Mouse (Mus musculus): Measurements from ENCODE around the gene Dlg5. TPM values are rescaled to one million over a fixed set of nuclear protein-coding genes. Genes with fewer than 3 reads are reported as not detected.

The Dlg5 gene
- 30.2 and 31.5 TPM in 2 replicates for polyA plus RNA-seq (2015; fragmentation: Nextera tagmentation; extraction: Ambion mirVana)

DNA sequence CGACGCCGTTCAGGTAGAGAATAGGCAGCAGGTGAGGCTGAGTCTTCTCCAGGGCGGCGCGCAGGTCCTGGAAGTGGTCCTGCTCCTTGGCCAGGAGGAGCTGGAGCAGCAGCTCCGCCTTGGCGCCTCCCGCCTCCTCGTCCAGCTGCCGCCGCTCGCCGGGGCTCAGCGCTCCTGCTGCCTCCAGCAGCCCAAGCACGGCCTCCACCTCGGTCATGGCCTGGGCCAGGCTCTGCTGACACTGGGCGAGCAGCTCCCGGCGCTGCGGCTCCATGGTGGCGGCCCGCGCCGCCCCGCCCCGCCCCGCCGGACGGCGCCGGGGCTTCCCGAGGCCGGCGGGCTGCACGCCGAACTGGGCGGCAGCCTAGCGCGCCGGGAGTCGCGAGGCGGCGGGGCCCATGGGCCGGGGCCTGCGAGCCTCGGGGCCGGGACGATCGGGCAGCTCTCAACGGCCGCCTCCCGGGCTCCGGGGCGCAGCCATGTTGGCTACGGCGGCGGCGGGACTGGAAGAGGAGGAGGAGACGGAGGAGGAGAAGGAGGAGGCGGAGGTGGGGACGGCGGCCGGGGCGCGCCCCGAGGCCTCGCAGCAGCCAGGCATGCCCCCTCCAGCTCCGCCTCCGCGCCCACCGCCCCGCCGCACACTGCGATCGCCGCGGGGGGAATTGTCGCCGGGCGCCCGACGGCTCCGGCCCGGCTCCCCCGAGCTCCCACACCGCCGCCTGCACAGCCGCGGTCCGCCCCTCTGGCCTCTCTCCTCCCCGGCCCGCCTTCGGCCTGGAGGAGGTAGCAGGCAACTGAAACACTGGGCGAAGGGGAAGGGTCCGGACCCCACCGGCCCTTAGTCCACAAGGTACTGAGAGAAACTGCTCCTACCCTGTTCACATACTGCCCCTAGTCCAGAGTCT is at the start of gene Dlg5:
Gene Dlg5 (minus strand): TSS at position 744 of the 905 bp plus-strand sequence.
- H3K27me3 ChIP-seq, result no peaks in the 10 kb centered on the region

DNA sequence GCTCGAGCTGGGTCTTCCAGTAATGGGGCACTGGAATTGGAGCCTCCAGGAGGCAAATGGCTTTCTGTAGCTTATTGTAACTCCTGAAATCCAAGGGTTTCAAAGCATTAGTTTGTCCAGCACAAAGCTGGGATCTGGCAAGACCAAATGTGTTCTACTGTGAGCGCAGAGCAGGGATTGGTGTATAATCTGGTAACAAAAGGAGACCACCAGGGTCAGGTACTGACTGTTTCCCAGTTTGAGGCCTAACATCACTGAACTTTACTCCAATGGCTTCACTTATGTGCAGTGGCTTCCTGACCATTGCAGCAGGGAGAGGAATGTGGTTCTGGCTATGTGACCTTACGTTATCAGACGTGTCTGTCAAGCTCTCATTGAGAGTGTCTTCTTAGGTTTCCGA is 47.9 kb upstream of the Dlg5 start:
- ATAC-seq (ENCODE audit: low FRiP score, low read depth), result no peak
- no peaks in the 10 kb centered on the region for H3K9me3 ChIP-seq
- H3K36me3 ChIP-seq, result no peaks in the 10 kb centered on the region
- H3K27me3 ChIP-seq, result no peaks in the 10 kb centered on the region
- no peak overlapping the region for H3K27ac ChIP-seq
- H3K4me2 ChIP-seq (replicated peaks), result no peak overlapping the region
- no peak overlapping the region for H3K9ac ChIP-seq
- WGBS, result 88% methylated on average over 5 of the region's 5 CpGs
- no peak overlapping the region for H3K4me3 ChIP-seq
- no peaks in the 10 kb centered on the region for H3K4me1 ChIP-seq

More for the DNA sequence above, at the start of gene Dlg5:
- peak within 1 kb of the TSS; percentile 94 for H3K4me2 ChIP-seq (replicated peaks)
- peak within 1 kb of the TSS; percentile 98 for H3K27ac ChIP-seq
- peaks cover 66% of the 10 kb centered on the region for H3K4me1 ChIP-seq
- peak within 1 kb of the TSS; percentile 95 for H3K9ac ChIP-seq
- under 1% methylated on average over 78 of the region's 98 CpGs for WGBS
- H3K9me3 ChIP-seq, result no peaks in the 10 kb centered on the region
- peak within 1 kb of the TSS; percentile 92 for H3K4me3 ChIP-seq
- peaks cover 17% of the 10 kb centered on the region for H3K36me3 ChIP-seq
- peak; percentile 74 for ATAC-seq (ENCODE audit: low FRiP score, low read depth)

DNA sequence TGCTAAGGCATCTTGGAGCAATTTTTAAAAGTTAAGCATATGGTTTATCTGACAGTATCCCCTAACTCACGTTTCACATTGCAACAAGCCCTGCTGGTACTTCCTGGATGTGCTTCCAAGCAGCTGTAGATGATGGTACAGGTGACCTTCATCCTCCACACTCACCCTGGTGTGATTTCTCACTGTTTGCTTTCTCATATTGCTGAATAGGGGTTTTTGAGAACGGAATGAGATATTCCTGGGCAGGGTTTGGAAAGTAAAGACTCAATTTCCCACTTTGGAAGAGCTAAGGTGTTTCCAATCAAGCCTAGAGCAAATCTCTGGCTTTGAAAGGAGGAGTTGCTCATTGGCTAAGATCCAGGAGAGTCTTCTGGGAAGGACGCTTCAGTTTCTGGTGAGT is 47.2 kb upstream of the Dlg5 start, which contains the start of gene E330034G19Rik:
Gene E330034G19Rik (plus strand): TSS at position 301 of the 400 bp plus-strand sequence.
- no peaks in the 10 kb centered on the region for H3K4me1 ChIP-seq
- H3K27me3 ChIP-seq, result no peaks in the 10 kb centered on the region
- H3K27ac ChIP-seq, result no peak within 1 kb of the TSS
- no peaks in the 10 kb centered on the region for H3K9me3 ChIP-seq
- 55% methylated on average over 3 of the region's 3 CpGs for WGBS
- no peak within 1 kb of the TSS for H3K9ac ChIP-seq
- no peaks in the 10 kb centered on the region for H3K36me3 ChIP-seq
- ATAC-seq (ENCODE audit: low FRiP score, low read depth), result no peak
- H3K4me2 ChIP-seq (replicated peaks), result no peak within 1 kb of the TSS
- H3K4me3 ChIP-seq, result no peak within 1 kb of the TSS

DNA sequence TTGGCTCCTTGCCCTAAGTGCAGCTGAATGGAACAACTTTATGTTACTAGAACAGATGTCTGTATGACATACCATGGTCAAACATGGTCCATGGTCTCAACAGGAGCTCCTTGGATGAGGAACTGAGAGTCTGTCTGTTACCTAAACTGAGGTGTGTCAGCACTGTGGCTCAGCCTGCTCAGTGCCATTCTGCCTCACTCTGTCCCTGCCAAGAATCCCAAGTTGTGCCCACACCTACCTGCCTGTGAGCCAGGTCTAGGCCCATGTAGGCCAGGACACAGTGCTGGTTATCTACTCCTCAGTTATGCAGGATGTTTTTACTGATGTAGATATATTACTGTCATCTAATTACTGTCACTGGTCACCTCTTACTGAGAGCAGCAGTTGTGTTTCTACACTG is 45.0 kb upstream of the Dlg5 start:
- H3K36me3 ChIP-seq, result no peaks in the 10 kb centered on the region
- H3K4me2 ChIP-seq (replicated peaks), result no peak overlapping the region
- H3K27me3 ChIP-seq, result no peaks in the 10 kb centered on the region
- H3K4me3 ChIP-seq, result no peak overlapping the region
- no peak overlapping the region for H3K9ac ChIP-seq
- H3K27ac ChIP-seq, result no peak overlapping the region
- H3K4me1 ChIP-seq, result no peaks in the 10 kb centered on the region
- ATAC-seq (ENCODE audit: low FRiP score, low read depth), result no peak
- no peaks in the 10 kb centered on the region for H3K9me3 ChIP-seq

DNA sequence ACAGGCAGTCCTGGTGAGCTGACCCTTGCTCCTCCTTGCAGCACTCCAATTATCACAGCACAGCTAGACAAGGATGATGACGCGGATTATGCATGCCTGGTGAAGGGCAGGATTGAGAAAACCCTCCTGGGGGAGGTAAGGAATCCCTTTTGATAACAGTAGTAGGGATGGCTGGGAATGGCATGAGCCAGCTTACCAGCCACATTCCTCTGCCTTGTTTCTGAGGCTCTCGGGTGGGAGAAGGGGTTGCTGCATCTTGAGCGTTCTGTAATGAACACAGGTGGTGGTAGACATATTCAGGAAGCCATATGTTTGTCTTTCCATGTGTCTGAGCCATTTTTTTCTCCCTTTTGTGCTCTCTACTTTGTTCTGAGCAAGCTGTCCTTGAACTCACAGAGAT is 40.4 kb upstream of the Dlg5 start:
- Histone ChIP-seq H3K36me3 (no peaks in the 10 kb centered on the region), H3K4me2 (replicated peaks) (no peak overlapping the region), H3K9ac (no peak overlapping the region), H3K4me3 (no peak overlapping the region), H3K4me1 (no peaks in the 10 kb centered on the region), H3K9me3 (no peaks in the 10 kb centered on the region), H3K27me3 (no peaks in the 10 kb centered on the region), H3K27ac (no peak overlapping the region)
- ATAC-seq (ENCODE audit: low FRiP score, low read depth), result no peak
- 64% methylated on average over 4 of the region's 4 CpGs for WGBS

DNA sequence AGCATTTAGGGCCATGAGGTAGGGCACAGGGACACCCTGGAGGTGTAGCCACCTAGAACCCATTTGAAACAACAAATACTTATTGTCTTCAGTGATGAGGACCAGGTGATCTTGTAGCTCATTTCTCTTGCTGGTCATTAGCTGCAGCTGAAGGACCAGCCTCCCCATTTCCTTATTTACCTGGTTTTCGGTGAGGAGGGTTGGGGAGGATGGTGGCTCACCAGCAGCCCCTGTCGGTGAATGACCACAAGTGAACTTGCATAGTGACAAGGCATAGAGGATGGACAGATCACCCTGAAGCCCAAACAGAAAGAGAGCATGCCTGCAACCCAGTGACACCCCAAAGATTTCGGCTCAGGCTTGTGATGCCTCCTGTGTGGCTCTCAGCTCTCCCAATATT is 36.6 kb upstream of the Dlg5 start:
- H3K4me3 ChIP-seq, result no peak overlapping the region
- no peaks in the 10 kb centered on the region for H3K36me3 ChIP-seq
- ATAC-seq (ENCODE audit: low FRiP score, low read depth), result no peak
- no peak overlapping the region for H3K4me2 ChIP-seq (replicated peaks)
- no peaks in the 10 kb centered on the region for H3K27me3 ChIP-seq
- 63% methylated on average over 3 of the region's 3 CpGs for WGBS
- H3K9ac ChIP-seq, result no peak overlapping the region
- no peak overlapping the region for H3K27ac ChIP-seq
- H3K4me1 ChIP-seq, result no peaks in the 10 kb centered on the region
- no peaks in the 10 kb centered on the region for H3K9me3 ChIP-seq

DNA sequence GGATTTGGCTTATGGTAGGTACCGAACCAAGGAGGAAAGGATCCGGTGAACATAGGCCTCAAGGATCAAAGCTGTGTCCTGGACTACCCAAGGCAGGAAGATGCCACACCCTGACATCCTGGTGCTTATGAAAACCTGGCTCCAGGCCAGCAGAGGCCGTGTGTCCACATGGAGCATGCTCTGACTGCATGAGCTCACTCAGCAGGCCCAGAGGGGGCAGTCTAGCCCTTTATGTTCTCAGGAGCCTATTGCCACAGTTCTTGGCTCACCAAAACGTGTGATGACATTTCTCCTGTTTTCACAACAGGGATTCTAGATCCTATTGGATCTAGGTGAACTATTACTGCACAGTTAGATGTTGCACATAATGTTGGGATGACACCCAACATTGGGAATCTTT is 35.6 kb upstream of the Dlg5 start:
- ATAC-seq (ENCODE audit: low FRiP score, low read depth), result no peak
- Histone ChIP-seq H3K4me1 (no peaks in the 10 kb centered on the region), H3K4me3 (no peak overlapping the region), H3K27ac (no peak overlapping the region), H3K9ac (no peak overlapping the region), H3K27me3 (no peaks in the 10 kb centered on the region), H3K4me2 (replicated peaks) (no peak overlapping the region), H3K36me3 (no peaks in the 10 kb centered on the region), H3K9me3 (no peaks in the 10 kb centered on the region)
- WGBS, result 70% methylated on average over 4 of the region's 4 CpGs

DNA sequence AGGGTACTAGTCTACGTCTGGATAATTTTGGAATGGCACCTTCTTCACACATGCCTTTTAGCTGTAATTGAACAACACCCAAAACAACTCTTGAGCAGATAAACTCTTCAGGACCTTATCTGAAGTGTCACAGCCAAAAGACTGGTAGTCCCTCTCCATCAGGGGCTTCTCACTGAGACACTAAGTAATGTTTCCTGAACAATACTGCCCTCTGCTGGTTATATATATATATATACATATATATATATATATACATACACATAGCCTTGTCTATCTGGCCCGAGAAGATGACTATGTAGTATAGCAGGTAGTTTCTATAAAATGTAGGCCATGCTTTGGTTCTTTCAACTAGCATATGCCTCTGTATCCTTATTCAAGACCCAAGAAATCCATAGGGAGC is 29.8 kb upstream of the Dlg5 start:
- no peaks in the 10 kb centered on the region for H3K36me3 ChIP-seq
- H3K27me3 ChIP-seq, result no peaks in the 10 kb centered on the region
- WGBS, result 49% methylated on average over 2 of the region's 2 CpGs
- no peak overlapping the region for H3K9ac ChIP-seq
- peaks cover 3% of the 10 kb centered on the region; the same call in 1 of the 2 replicates for H3K4me1 ChIP-seq
- H3K27ac ChIP-seq, result no peak overlapping the region
- no peaks in the 10 kb centered on the region for H3K9me3 ChIP-seq
- no peak; the same call in 1 of the 2 replicates for ATAC-seq (ENCODE audit: low FRiP score, low read depth)
- H3K4me2 ChIP-seq (replicated peaks), result no peak overlapping the region
- H3K4me3 ChIP-seq, result no peak overlapping the region

DNA sequence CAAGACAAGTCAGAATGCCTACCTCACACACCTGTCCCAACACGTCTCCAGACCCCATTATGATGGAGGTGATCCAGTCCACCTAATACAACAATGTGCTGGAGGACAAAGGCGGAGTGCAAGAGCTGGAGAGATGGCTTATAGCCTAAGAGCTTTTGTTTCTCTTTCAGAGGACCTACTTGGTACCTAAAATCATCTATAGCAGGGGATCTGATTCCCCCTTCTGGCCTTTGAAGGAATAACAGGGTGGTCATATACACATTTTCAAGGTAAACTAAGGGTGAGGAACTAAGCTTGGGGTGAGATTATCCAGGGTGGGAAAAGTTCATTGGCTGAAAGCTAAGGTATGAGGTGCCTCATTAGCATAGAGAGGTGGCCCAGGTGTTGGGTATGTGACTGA is 27.9 kb upstream of the Dlg5 start:
- Histone ChIP-seq H3K27me3 (no peaks in the 10 kb centered on the region), H3K27ac (no peak overlapping the region), H3K9me3 (no peaks in the 10 kb centered on the region), H3K4me2 (replicated peaks) (no peak overlapping the region), H3K4me3 (no peak overlapping the region), H3K4me1 (peaks cover 22% of the 10 kb centered on the region), H3K9ac (no peak overlapping the region), H3K36me3 (no peaks in the 10 kb centered on the region)
- peak; percentile 57; the same call in 1 of the 2 replicates for ATAC-seq (ENCODE audit: low FRiP score, low read depth)
- 47% methylated on average over 2 of the region's 2 CpGs for WGBS

DNA sequence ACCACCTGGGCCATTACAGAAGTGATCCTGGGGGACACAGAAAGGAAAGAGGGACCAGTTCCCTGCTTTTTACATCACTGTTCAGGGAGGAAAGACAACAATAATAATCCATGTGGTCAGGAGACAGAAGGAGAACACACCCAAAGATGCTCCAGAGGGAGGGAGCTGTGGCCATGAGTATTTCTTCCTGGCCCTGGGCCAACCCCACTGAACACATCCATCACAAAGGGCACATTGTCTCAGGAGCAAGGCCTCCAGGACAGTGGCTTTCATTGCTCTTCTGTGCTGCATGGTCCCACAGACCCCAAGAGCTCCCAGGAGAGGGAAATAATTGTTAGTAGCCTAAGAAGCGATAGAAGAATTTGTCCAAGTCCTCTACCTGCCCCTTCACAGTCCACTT is 23.9 kb upstream of the Dlg5 start:
- H3K4me2 ChIP-seq (replicated peaks), result no peak overlapping the region
- H3K4me1 ChIP-seq, result peaks cover 28% of the 10 kb centered on the region
- H3K36me3 ChIP-seq, result no peaks in the 10 kb centered on the region
- 67% methylated on average over 1 of the region's 1 CpGs for WGBS
- H3K27ac ChIP-seq, result no peak overlapping the region
- no peaks in the 10 kb centered on the region for H3K27me3 ChIP-seq
- no peaks in the 10 kb centered on the region for H3K9me3 ChIP-seq
- no peak overlapping the region for H3K4me3 ChIP-seq
- ATAC-seq (ENCODE audit: low FRiP score, low read depth), result no peak
- no peak overlapping the region for H3K9ac ChIP-seq

DNA sequence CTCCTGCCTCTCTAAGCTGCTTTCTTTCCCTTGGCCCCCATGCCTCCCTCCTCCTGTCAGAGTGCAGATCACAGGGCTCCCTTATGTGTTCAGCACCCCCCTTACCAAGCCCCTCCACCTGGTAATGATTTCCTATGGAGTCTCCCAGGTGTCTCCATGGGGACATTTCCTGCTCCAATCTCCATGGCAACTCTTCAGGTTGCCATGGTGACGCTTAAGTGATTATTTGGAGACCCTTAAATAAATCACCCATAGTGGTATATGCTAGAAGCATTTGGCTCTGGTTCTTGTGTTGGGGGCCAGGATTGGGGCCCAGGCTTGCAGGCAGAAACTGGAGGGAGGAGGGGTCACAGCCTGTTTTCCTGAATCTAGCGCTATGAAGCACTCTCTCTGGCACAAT is 17.2 kb upstream of the Dlg5 start:
- H3K4me1 ChIP-seq, result peaks cover 47% of the 10 kb centered on the region
- 17% methylated on average over 2 of the region's 2 CpGs for WGBS
- H3K4me2 ChIP-seq (replicated peaks), result peak overlapping the region; percentile 48
- peak; percentile 97 for ATAC-seq (ENCODE audit: low FRiP score, low read depth)
- peak overlapping the region; percentile 1; the same call in 1 of the 2 replicates for H3K9ac ChIP-seq
- no peaks in the 10 kb centered on the region for H3K36me3 ChIP-seq
- no peaks in the 10 kb centered on the region for H3K27me3 ChIP-seq
- peak overlapping the region; percentile 94 for H3K27ac ChIP-seq
- no peaks in the 10 kb centered on the region for H3K9me3 ChIP-seq
- 0 out of 2 replicates have a peak overlapping the region, but pooled peaks have one; percentile 5 for H3K4me3 ChIP-seq

DNA sequence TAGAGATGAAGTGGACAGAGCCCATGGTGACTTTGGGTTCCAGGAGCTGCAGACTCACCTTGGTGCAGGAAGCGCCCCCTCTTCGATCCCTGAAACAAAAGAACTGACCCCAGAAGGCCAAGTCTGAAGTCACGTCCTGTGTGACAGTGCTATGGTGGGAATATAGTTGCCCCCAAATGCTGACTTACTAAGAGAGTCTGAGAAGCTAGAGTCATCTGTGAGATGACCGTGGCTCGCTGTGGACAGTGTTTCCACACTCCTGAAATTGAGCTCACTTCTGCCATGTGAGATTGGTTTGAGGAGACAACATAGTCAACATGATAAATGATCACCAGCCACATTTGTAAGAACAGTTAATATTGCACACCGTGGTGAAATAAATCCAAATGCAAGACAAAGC is 16.7 kb upstream of the Dlg5 start:
- Histone ChIP-seq H3K4me1 (peaks cover 50% of the 10 kb centered on the region), H3K4me3 (no peak overlapping the region), H3K27me3 (no peaks in the 10 kb centered on the region), H3K27ac (peak overlapping the region; percentile 94), H3K9me3 (no peaks in the 10 kb centered on the region), H3K9ac (peak overlapping the region; percentile 31; the same call in 1 of the 2 replicates), H3K36me3 (no peaks in the 10 kb centered on the region), H3K4me2 (replicated peaks) (peak overlapping the region; percentile 48)
- ATAC-seq (ENCODE audit: low FRiP score, low read depth), result no peak
- 51% methylated on average over 6 of the region's 6 CpGs for WGBS
